Mouse (Mus musculus) layer of hippocampus, postnatal 25 days (tissue): ENCODE measurements at regions not wholly inside any gene's neighbourhood (a gene's known extent, or its start where the extent isn't known, plus 50 kb on each side); places are given as distances from the start of the nearest gene placed in this dataset.

ENCODE experiments used
- DNase-seq, 2 experiments: peaks; one replicate each; pipeline ENCODE4 v3.0.0; 2022; ENCODE audit warnings: mixed read lengths in 2 of 2, low spot score in 1 of 2; ENCODE audit errors: extremely low spot score in 1 of 2

- DNase-seq, result peak in 1 of 2 experiments; percentile 28
These were observed 344.2 kb upstream of the Amot start for GRCm38 (mm10) chrX:145848937-145849783.

GRCm38 (mm10) chrX:145833106-145833505, 328.1 kb upstream of the Amot start:
- no peak for DNase-seq

- DNase-seq, result no peak
These were observed 308.0 kb upstream of the Amot start for GRCm38 (mm10) chrX:145812995-145813394.
